Mouse (Mus musculus) liver, embryonic 14.5 days (tissue): ENCODE measurements around the gene Slc39a5.

Experiments
- CTCF ChIP-seq: IDR thresholded peaks from 2 replicates; pipeline ENCODE4 v1.5.1; 2016; ENCODE audit warnings: antibody characterized with exemption, low read depth, control low read depth
- EP300 ChIP-seq: IDR thresholded peaks from 2 replicates; pipeline ENCODE4 v1.6.1; 2016; ENCODE audit warnings: antibody characterized with exemption, low read depth

- TF ChIP-seq CTCF = no peak
- TF ChIP-seq EP300 = no peak
Measured at GRCm38 (mm10) chr10:128379260-128379659, 21.8 kb downstream of the Slc39a5 start.
